Mouse (Mus musculus) liver, postnatal 0 days (tissue): ENCODE measurements at regions not wholly inside any gene's neighbourhood (a gene's known extent, or its start where the extent isn't known, plus 50 kb on each side); places are given as distances from the start of the nearest gene placed in this dataset.
"Not testable (repeated sequence)": the region's sequence is repeated elsewhere in the genome, so short reads cannot be mapped to it uniquely, and the experiment has no call there.

ENCODE experiments used
- ATAC-seq: fragments of 200-750 bp; cut with Nextera tagmentation; 2 replicates; pipeline ENCODE4 v1.8.0; 2017; ENCODE audit warnings: mild to moderate bottlenecking, moderate library complexity
- DNase-seq: peaks from one replicate; pipeline ENCODE4 v3.0.0-alpha.2; 2016
- H3K27ac ChIP-seq: fragments of 300-500 bp; sonication (generic); 2 replicates; pipeline ENCODE4 v1.5.1; 2014; ENCODE audit warnings: antibody characterized with exemption, moderate library complexity, mild to moderate bottlenecking, low read depth
- H3K27me3 ChIP-seq: fragments of 300-500 bp; sonication (generic); 2 replicates; pipeline ENCODE4 v1.6.1; 2014; ENCODE audit warnings: low read length, control low read depth, mixed read lengths; ENCODE audit not compliant: insufficient read depth
- H3K36me3 ChIP-seq: fragments of 300-500 bp; sonication (generic); replicated peaks from 2 replicates; pipeline ENCODE4 v1.6.1; 2014; ENCODE audit warnings: mild to moderate bottlenecking, control low read depth, low read length, moderate library complexity, mixed read lengths; ENCODE audit not compliant: insufficient read depth
- H3K4me1 ChIP-seq: fragments of 300-500 bp; sonication (generic); 2 replicates; pipeline ENCODE4 v1.6.1; 2014; ENCODE audit warnings: antibody characterized with exemption, mild to moderate bottlenecking, control low read depth; ENCODE audit not compliant: insufficient read depth
- H3K4me2 ChIP-seq: fragments of 300-500 bp; sonication (generic); 2 replicates; pipeline ENCODE4 v1.6.1; 2014; ENCODE audit warnings: low read depth, mild to moderate bottlenecking, low read length, moderate library complexity, mixed read lengths
- H3K4me3 ChIP-seq: fragments of 300-500 bp; sonication (generic); 2 replicates; pipeline ENCODE4 v1.5.1; 2014; ENCODE audit warnings: low read depth, low read length
- H3K9ac ChIP-seq: fragments of 300-500 bp; sonication (generic); replicated peaks from 2 replicates; pipeline ENCODE4 v1.6.1; 2014; ENCODE audit warnings: mild to moderate bottlenecking, moderate library complexity
- H3K9me3 ChIP-seq: fragments of 300-500 bp; sonication (generic); 2 replicates; pipeline ENCODE4 v1.6.1; 2016; ENCODE audit warnings: mild to moderate bottlenecking, control low read depth, low read length, mixed read lengths
- CTCF ChIP-seq: sonication (generic); IDR thresholded peaks from 2 replicates; pipeline ENCODE4 v1.5.1; 2016; ENCODE audit warnings: antibody characterized with exemption, low read depth
- EP300 ChIP-seq: IDR thresholded peaks from 2 replicates; pipeline ENCODE4 v1.6.1; 2016; ENCODE audit warnings: antibody characterized with exemption, low read depth, mild to moderate bottlenecking
- WGBS: fragments of 180-500 bp; shearing (Covaris S2); extraction: QIAGEN DNeasy Blood & Tissue Kit; methylation state at CpG from one replicate; pipeline ENCODE4 v1.1.7; 2014; ENCODE audit not compliant: insufficient replicate concordance; 5-methylcytosine and 5-hydroxymethylcytosine counted together

DNA sequence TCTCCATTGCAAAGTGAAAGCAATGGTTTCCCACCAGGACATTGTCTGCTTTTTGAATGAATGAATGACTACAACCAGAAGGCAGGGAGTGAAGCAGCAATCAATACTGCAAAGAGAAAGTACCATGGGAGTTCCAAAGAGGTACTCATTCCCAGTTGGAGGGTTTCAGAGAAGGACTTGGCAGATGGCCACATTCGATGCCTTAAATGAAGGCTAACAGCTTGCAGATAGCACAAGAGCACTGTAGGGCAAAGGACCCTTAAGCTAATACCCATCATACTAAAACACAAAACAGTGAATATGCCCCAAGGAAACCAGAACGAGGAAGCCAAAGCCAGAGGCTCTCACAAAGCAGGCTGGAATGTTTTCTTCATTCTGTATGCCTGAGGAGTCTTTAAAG, 188.2 kb upstream of the 1700056E22Rik start:
- DNase-seq (no peak), ATAC-seq (no peak)
- H3K4me2 ChIP-seq, result no peak overlapping the region
- no peaks in the 10 kb centered on the region for H3K4me1 ChIP-seq
- no peak overlapping the region for H3K9ac ChIP-seq
- no peaks in the 10 kb centered on the region for H3K9me3 ChIP-seq
- no peaks in the 10 kb centered on the region for H3K27me3 ChIP-seq
- WGBS, result 67% methylated on average over 2 of the region's 2 CpGs
- no peak overlapping the region for H3K27ac ChIP-seq
- no peak for TF ChIP-seq CTCF
- TF ChIP-seq EP300, result no peak
- no peaks in the 10 kb centered on the region for H3K36me3 ChIP-seq
- H3K4me3 ChIP-seq, result no peak overlapping the region

GRCm38 (mm10) chr1:184221792-184222191, 187.7 kb upstream of the 1700056E22Rik start:
- H3K9me3 ChIP-seq, result no peaks in the 10 kb centered on the region
- WGBS, result 45% methylated on average over 3 of the region's 3 CpGs
- H3K4me2 ChIP-seq, result no peak overlapping the region
- ATAC-seq (no peak), DNase-seq (no peak)
- no peak overlapping the region for H3K27ac ChIP-seq
- H3K4me3 ChIP-seq, result no peak overlapping the region
- TF ChIP-seq CTCF, result no peak
- no peak for TF ChIP-seq EP300
- no peaks in the 10 kb centered on the region for H3K27me3 ChIP-seq
- no peak overlapping the region for H3K9ac ChIP-seq
- H3K36me3 ChIP-seq, result no peaks in the 10 kb centered on the region
- H3K4me1 ChIP-seq, result no peaks in the 10 kb centered on the region

- no peak overlapping the region for H3K4me2 ChIP-seq
- H3K4me1 ChIP-seq, result no peaks in the 10 kb centered on the region
- H3K36me3 ChIP-seq, result no peaks in the 10 kb centered on the region
- ATAC-seq (no peak), DNase-seq (no peak)
- no peak overlapping the region for H3K9ac ChIP-seq
- H3K27ac ChIP-seq, result no peak overlapping the region
- no peak overlapping the region for H3K4me3 ChIP-seq
- no peaks in the 10 kb centered on the region for H3K27me3 ChIP-seq
- H3K9me3 ChIP-seq, result no peaks in the 10 kb centered on the region
- 77% methylated on average over 4 of the region's 4 CpGs for whole genome bisulfite sequencing
- TF ChIP-seq CTCF, result no peak
- TF ChIP-seq EP300, result no peak
These were observed 163.2 kb upstream of the 1700056E22Rik start for GRCm38 (mm10) chr1:184197272-184197671.

DNA sequence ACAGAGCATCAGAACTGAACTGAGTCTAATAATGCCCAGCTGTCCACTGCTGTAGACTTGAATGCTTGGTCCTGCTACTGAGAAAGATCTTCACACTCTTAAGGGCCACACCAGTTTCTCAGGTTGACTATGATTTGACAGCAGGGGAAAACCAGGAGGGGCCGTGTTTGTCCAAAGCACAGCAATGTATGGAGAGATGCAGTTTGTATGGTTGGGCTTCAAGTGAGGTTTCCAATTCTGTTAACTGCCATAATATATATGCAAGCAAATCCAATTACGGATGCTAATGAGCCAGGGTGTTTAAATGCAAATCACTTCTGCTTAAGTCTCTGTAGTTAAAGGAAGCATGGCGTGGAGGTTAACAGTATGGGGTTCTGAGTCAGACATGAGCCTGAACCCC, 157.2 kb upstream of the 1700056E22Rik start:
- ATAC-seq, result no peak
- Histone ChIP-seq H3K4me1 (no peaks in the 10 kb centered on the region), H3K9ac (no peak overlapping the region), H3K27me3 (no peaks in the 10 kb centered on the region), H3K9me3 (no peaks in the 10 kb centered on the region), H3K36me3 (no peaks in the 10 kb centered on the region), H3K4me2 (no peak overlapping the region), H3K27ac (no peak overlapping the region), H3K4me3 (no peak overlapping the region)
- WGBS, result 66% methylated on average over 3 of the region's 3 CpGs
- no peak for DNase-seq
- no peak for TF ChIP-seq CTCF
- TF ChIP-seq EP300, result no peak

DNA sequence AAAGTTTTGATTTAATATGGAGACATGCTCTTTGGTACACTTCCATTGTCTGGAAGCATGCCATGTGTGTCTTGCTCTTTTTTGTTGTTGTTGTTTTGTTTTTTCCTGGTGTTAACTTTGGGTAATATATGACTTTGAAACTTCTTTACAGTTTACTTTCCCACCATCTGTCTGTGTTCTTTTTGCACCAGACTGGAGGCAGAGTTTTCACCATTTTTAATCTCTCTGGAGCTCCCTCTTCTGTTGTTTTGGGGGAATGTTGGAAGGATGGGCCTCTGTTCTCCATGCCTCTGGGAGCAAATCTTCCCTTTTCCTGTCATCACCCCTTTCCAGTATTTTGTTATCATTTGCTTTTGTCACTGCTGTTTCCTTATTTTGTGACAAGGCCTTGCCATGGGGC, 153.5 kb upstream of the 1700056E22Rik start:
- Histone ChIP-seq H3K36me3 (no peaks in the 10 kb centered on the region), H3K4me1 (no peaks in the 10 kb centered on the region), H3K4me3 (no peak overlapping the region), H3K4me2 (no peak overlapping the region), H3K27me3 (no peaks in the 10 kb centered on the region), H3K9ac (no peak overlapping the region), H3K27ac (no peak overlapping the region), H3K9me3 (no peaks in the 10 kb centered on the region)
- no peak for DNase-seq
- TF ChIP-seq CTCF, result peak; percentile 39; the same call in 1 of the 2 replicates
- TF ChIP-seq EP300, result no peak
- no peak for ATAC-seq

- Histone ChIP-seq H3K4me1 (no peaks in the 10 kb centered on the region), H3K9me3 (no peaks in the 10 kb centered on the region), H3K27me3 (no peaks in the 10 kb centered on the region), H3K27ac (no peak overlapping the region), H3K36me3 (no peaks in the 10 kb centered on the region), H3K4me2 (no peak overlapping the region), H3K9ac (no peak overlapping the region), H3K4me3 (no peak overlapping the region)
- DNase-seq, result no peak
- TF ChIP-seq CTCF (no peak), EP300 (no peak)
- ATAC-seq, result no peak
- whole genome bisulfite sequencing, result 73% methylated on average over 4 of the region's 4 CpGs
These were observed 148.1 kb upstream of the 1700056E22Rik start for GRCm38 (mm10) chr1:184182163-184182562.

DNA sequence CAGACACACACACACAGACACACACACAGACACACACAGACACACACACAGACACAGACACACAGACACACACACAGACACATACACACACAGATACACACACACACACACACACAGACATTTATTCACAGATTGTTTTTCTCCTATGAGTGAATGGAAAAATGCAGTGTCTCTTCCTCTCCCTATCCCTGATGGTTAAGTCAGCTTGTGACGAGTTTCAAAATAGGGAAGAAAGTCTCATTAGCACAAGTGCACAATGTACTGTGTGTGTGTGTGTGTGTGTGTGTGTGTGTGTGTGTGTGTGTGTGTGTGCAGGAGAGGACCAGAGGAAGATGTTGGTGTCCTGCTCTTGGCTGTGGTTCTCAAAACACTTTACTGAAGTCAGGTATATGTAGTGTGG, 140.3 kb upstream of the 1700056E22Rik start:
- not testable (repeated sequence) for H3K4me3 ChIP-seq, H3K4me2 ChIP-seq, H3K36me3 ChIP-seq, H3K27ac ChIP-seq, ATAC-seq, DNase-seq, H3K27me3 ChIP-seq, H3K9ac ChIP-seq, H3K4me1 ChIP-seq, H3K9me3 ChIP-seq
- 46% methylated on average over 1 of the region's 1 CpGs for WGBS
